Mouse (Mus musculus) sigmoid colon, adult 10 weeks (tissue): ENCODE results near the gene Gm21698. TPM values are rescaled to one million over a fixed set of nuclear protein-coding genes. Genes with fewer than 3 reads are reported as not detected.

ENCODE experiments used
- polyA plus RNA-seq: library from polyadenylated mRNA; stranded (reverse); fragments of 350-450 nt; fragmentation: Illumina TruSeq; extraction: RNeasy Lipid Tissue Mini Kit (QIAGEN cat#74804); gene quantifications from one replicate; pipeline ENCODE4 v1.2.3, GENCODE M21; 2014; ENCODE audit warnings: low read depth, low replicate concordance

The Gm21698 gene
- polyA plus RNA-seq: not detected

DNA sequence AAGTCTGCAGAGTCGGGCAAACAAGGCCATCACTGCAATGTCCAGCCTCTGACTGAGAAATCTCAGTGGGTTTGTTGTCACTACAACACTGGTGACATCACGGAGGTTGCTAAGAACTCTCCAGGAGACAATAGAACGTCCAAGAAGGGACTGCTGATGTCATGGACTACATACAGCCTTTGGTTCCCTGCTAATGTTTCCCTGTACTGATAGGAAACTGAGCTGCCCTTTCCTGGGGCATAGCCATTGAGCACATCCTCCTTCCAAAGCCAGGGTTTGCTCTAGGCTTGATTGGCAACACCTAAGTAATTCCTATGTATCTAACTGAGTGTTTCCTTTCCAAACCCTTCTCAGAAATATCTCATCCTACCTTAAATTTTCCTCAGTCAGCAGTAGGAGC, at the start of gene Gm21698:
TSS of gene Gm21698 (minus strand) at position 101 of the 400 bp plus-strand sequence.

DNA sequence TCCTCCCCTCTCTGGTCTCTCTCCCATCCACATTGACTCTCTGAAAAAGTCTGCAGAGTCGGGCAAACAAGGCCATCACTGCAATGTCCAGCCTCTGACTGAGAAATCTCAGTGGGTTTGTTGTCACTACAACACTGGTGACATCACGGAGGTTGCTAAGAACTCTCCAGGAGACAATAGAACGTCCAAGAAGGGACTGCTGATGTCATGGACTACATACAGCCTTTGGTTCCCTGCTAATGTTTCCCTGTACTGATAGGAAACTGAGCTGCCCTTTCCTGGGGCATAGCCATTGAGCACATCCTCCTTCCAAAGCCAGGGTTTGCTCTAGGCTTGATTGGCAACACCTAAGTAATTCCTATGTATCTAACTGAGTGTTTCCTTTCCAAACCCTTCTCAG, 34.4 kb upstream of the Gm21698 start, which contains the start of gene Gm5862:
TSS of gene Gm5862 (minus strand) at position 101 of the 400 bp plus-strand sequence.

DNA sequence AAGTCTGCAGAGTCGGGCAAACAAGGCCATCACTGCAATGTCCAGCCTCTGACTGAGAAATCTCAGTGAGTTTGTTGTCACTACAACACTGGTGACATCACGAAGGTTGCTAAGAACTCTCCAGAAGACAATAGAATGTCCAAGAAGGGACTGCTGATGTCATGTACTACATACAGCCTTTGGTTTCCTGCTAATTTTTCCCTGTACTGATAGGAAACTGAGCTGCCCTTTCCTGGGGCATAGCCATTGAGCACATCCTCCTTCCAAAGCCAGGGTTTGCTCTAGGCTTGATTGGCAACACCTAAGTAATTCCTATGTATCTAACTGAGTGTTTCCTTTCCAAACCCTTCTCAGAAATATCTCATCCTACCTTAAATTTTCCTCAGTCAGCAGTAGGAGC, 16.2 kb upstream of the Gm21698 start, which contains the start of gene Gm1979:
TSS of gene Gm1979 (minus strand) at position 101 of the 400 bp plus-strand sequence.

DNA sequence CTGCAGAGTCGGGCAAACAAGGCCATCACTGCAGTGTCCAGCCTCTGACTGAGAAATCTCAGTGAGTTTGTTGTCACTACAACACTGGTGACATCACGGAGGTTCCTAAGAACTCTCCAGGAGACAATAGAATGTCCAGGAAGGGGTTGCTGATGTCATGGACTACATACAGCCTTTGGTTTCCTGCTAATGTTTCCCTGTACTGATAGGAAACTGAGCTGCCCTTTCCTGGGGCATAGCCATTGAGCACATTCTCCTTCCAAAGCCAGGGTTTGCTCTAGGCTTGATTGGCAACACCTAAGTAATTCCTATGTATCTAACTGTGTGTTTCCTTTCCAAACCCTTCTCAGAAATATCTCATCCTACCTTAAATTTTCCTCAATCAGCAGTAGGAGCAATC, 15.9 kb downstream of the Gm21698 start, which contains the start of gene Gm21680:
TSS of gene Gm21680 (minus strand) at position 101 of the 400 bp plus-strand sequence.

DNA sequence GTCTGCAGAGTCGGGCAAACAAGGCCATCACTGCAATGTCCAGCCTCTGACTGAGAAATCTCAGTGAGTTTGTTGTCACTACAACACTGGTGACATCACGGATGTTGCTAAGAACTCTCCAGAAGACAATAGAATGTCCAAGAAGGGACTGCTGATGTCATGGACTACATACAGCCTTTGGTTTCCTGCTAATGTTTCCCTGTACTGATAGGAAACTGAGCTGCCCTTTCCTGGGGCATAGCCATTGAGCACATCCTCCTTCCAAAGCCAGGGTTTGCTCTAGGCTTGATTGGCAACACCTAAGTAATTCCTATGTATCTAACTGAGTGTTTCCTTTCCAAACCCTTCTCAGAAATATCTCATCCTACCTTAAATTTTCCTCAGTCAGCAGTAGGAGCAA, 34.1 kb downstream of the Gm21698 start, which contains the start of gene Gm21671:
TSS of gene Gm21671 (minus strand) at position 101 of the 400 bp plus-strand sequence.

DNA sequence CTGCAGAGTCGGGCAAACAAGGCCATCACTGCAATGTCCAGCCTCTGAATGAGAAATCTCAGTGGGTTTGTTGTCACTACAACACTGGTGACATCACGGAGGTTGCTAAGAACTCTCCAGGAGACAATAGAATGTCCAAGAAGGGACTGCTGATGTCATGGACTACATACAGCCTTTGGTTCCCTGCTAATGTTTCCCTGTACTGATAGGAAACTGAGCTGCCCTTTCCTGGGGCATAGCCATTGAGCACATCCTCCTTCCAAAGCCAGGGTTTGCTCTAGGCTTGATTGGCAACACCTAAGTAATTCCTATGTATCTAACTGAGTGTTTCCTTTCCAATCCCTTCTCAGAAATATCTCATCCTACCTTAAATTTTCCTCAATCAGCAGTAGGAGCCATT, 46.2 kb downstream of the Gm21698 start, which contains the start of gene Gm21663:
TSS of gene Gm21663 (minus strand) at position 101 of the 400 bp plus-strand sequence.

Other genes with a start within 250 kb of the Gm21698 start
- gene Actr3b, start 228.7 kb downstream of the Gm21698 start, polyA plus RNA-seq: 1.4 TPM
- not detected for gene Gm21663, start 46.3 kb downstream of the Gm21698 start, polyA plus RNA-seq
- gene Gm21671, start 34.2 kb downstream of the Gm21698 start, polyA plus RNA-seq: not detected
- not detected for gene Gm21680, start 16.0 kb downstream of the Gm21698 start, polyA plus RNA-seq
- gene Gm1979, start 16.1 kb upstream of the Gm21698 start, polyA plus RNA-seq: not detected
- gene Gm5862, start 34.3 kb upstream of the Gm21698 start, polyA plus RNA-seq: not detected
- not detected for gene Speer4a, start 50.9 kb upstream of the Gm21698 start, polyA plus RNA-seq
- not detected for gene Gm7347, start 69.9 kb upstream of the Gm21698 start, polyA plus RNA-seq
- gene Gm10471, start 100.6 kb upstream of the Gm21698 start, polyA plus RNA-seq: not detected
- gene 5031410I06Rik, start 116.7 kb upstream of the Gm21698 start, polyA plus RNA-seq: not detected
- not detected for gene Gm10220, start 132.8 kb upstream of the Gm21698 start, polyA plus RNA-seq